Mouse (Mus musculus) cerebellum, postnatal 36 days (tissue): ENCODE results near the gene Oxsr1.
"Not testable (repeated sequence)": the region's sequence is repeated elsewhere in the genome, so short reads cannot be mapped to it uniquely, and the experiment has no call there.

Experiments used
- DNase-seq, 2 experiments: peaks; one replicate each; pipeline ENCODE4 v3.0.0; 2021 to 2022; ENCODE audit warnings: mixed read lengths in 2 of 2

Oxsr1 gene

DNA sequence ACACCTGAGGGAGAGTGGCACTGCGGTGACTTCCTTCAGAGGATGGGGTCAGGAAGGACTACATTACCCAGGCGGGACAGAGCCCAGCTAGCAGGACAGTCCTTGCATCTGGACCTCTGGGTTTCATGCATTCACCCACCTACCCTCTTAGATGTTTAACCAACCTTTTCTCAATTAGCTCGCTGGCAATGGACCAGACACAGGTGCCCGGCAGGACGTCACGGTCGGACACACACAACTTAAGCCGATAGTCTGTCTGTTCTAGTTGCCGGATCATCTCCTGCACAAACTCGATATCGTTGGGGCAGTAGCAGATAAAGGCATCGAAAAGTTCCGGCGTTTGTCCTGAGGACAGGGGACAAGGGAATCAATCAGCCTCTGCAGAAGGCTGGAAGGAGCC, 15.6 kb upstream of the Oxsr1 start:
- DNase-seq: no peak

DNA sequence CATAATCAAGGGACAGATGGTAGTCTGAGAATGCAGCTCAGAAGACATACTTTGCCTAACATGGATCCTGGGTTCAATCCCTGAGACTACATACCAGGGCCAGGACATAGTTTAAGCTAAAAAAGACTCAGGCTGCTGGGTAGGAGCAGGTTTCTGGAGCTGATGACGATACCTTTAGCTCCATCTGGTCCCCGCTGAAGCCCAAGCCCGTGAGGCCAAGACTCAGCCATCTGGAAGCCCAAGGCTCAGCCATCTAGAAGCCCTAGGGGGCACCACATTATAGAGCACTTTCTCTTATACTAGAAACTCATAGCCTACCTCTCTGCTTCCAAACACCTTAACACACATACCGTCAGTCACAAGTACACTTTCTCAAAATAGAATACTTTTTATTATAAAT, 13.3 kb upstream of the Oxsr1 start:
- DNase-seq: peak in 1 of 2 experiments; percentile 53

DNA sequence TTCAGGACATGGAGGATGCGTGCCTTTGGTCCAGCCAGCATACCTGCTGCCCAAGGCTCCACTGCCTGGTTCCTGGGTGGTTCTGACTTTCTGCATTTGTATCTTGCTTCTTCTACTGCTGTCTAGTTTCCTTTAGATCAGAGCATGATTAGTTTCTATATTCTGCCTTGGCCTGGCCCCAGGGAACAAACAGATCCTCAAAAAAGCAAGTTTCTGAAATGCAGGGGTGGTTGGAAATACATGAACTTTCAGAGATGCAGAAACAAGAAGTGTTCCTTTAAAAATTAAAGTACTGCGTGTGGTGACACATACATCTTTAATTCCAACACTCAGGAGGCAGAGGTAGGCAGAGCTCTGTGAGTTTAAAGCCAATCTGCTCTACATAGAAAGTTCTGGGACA, 12.6 kb upstream of the Oxsr1 start:
- no peak for DNase-seq

DNA sequence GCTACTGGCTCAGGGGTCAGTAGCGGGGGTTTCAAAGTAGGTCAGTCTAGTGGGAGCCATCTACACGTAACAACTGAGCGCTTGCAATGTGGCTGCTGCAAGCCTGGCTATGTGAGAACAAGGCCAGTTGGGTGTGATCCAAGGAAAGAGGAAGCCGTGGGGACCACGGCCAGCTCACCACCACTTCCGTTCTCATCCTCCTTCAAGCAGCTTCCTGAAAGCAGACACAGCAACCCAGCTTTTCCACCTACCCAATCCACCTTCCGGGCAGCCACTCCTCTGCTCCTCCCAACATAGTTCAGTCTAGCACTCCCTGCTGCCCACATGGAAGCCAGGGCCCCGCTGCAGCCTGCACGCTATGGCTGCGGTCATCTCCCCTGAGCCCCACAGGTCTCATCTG, 12.1 kb upstream of the Oxsr1 start:
- peak in 1 of 2 experiments; percentile 33 for DNase-seq

DNA sequence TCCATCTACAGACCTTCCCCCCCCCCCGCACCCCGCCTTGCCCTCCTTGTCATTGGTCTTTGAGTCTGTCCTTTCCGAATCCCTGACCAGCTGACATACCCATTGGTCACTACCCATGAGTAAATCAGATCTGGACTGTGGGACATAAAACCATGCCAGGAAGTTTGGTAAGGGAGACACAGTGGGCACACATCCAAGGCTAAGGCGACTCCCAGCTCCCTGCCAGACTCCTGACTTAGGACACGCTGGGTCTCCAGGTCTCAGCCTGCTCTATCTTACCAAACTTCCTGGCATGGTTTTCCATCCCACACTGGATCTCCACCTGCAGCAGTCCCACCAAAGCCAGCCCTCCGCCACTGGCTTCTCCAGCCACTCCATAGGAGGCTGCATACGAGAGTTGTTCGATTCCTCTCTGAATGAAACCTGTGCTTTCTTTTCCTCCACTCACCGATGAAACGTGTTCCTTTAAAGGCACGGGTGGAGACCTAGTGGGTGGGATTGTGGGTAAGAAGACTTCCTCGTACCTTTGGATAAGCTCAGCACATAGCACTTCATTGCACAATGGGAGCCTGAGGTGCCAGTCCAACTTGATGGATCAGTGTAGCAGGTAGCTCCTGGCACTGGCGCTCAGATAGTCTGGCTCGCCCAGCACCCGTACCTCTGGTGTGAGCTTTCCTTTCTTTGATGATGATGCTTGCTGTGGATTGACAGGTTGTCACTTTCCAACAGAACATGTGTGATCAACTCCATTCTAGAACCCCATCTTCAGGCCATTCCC, 8.1 kb upstream of the Oxsr1 start:
- DNase-seq: no peak

DNA sequence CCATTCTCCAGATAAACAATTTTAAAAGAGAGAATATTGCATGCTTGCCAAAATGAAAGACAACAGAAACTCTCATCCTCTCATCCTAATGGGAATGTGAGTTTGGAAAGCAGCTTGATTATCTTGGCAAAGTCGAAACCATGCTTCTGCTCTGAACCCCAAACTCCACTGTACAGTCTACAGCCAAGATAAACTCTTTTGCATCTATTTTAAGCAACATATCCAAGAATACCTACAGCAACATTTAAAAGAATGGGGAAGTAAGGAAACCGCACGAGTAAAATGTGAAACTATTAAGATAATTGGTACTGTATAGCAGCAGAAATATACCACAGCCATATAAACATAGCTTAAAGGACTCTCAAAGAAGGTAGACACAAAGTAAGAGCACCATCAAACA, 6.3 kb upstream of the Oxsr1 start:
- no peak for DNase-seq

DNA sequence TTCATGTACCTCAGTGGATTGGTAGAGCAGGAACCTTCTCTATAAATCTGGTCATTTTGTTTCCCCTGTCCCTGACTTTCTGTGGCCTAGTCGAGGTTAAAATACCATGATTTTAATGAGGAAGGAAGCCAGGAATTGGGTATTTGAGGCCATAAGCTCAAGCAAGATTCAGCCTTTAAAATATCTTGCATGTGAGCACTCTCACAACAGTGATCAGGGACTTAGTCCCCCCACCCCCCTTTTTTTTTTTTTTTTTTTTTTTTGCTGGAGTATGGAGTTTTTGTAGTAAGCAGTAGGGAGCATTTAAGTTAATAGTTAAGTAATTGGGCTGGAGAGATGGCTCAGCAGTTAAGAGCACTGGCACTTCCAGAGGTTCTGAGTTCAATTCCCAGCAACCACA, 1.9 kb upstream of the Oxsr1 start:
- DNase-seq: no peak

DNA sequence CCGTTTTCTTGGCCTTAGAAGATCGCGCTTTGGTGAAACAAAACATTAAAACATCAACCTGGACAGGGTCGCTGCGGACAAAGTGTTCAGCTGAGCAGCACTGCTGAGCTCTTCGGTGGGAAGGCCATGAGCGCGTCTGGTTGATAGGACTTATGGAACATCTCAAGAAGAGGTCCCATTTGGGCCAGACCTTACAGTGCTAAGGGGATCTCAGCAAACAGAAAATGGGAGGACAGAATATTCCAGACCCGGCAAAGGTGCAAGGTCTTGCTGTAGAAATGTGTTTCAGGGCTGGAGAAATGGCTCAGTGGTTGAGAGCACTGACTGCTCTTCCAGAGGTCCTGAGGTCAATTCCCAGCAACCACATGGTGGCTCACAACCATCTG, 1.0 kb upstream of the Oxsr1 start:
- DNase-seq: no peak

DNA sequence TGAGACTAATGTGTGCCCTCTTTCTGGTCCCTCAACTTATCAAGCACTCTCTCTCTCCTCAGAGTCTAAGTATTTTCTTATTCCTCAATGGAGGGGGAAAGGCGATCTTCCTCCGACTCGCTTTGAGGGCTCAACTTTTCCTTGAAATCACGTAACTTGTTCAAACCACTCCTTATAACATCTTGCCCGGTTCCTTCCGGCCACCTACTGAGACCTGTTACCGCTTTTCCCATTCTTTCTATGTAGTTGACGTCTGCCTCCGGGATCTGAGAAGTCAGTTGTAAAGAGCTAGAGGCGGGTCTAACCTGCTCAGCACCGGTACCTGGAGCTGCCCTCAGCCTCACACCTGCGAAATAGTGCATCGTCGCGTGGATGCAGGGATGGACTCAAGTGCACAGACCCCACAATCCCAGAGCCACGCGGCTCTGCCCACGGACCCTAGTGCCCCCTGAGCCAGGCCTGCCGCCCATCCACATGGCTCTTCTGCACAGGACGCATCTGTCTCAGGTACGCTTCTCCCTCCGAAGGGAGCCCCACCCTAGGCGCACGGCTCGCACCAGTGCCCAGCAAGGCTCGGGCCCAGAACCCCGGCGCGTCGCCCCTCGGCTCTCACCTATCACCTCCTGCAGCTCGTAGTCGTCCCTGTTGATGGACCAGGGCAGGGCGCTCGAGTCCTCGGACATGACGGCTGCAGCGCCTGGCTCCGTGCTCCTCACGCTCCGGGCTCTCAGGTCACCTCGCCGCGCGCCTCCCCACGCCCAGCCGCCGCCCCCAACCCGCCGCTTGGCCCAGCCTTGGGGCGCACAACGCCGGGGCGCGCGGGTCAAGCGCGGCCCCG, 616 bp downstream of the Oxsr1 start:
- DNase-seq: peak in 1 of 2 experiments; percentile 27

DNA sequence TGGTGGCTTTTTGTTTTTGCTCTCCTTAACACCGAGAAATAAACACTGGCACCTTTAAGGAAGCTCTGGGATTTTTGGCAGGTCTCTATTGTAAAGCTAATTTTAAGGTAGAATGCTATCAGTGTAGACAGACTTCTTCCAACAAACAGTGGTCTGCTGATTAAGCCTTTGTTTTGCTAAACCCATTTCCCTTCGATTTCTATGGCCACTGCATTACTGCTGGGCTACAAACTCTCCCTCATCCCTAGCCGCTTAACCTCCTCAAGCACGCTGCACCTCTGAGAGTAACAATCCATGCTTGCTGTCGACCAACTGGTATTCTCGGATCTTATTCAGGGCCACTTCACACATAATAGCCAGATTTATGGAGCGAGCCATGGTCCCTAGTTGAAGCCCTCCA, 1.3 kb downstream of the Oxsr1 start:
- no peak for DNase-seq

DNA sequence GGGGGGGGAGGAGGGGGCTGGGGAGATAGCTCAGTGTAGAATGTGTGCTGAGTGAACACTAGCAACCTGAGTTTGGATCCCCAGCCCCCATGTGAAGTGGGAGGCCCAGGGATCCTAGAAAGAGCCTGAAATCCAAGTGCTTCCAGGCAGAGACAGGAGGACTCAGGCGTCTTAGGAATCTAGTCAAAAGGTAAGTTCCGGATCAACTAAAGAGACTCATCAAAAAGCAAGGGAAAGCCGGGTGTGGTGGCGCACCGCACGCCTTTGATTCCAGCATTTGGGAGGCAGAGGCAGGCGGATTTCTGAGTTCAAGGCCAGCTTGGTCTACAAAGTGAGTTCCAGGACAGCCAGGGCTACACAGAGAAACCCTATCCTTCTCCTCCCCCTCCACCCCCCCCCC, 1.8 kb downstream of the Oxsr1 start:
- DNase-seq: no peak

DNA sequence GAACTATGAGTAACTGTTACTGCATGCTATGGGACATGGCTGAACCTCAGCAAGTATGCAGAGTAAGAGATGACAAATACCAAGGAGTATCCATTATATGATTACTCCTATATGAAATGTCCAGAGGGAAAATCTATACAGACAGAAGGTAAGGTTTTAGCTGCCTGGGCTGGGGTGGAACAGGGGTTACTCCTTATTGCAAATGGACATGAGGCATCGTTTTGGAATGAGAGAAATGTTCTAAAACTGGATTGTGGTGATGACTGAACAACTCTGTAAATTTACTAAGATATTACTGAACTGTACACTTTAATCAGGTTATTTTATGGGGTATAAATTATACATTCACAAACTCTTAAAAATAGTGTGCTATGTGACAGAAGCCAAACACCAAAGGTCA, 3.3 kb downstream of the Oxsr1 start:
- no peak for DNase-seq

DNA sequence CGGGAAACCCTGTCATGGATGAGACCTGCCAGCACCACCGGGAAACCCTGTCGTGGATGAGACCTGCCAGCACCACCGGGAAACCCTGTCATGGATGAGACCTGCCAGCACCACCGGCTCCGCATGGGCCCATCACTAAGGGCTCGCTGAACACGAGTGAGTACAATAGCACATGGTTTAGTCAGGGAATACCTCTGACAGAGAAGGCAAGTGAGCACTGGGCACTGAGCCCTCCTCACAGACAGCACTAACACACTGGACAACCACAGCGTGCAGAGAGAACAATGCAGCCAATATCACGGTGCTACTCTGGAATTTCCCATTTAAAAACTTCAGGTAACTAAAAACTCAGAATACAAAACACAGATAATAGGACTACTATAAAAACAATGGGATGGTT, 9.1 kb downstream of the Oxsr1 start:
- peak; percentile 28 to 29 for DNase-seq

DNA sequence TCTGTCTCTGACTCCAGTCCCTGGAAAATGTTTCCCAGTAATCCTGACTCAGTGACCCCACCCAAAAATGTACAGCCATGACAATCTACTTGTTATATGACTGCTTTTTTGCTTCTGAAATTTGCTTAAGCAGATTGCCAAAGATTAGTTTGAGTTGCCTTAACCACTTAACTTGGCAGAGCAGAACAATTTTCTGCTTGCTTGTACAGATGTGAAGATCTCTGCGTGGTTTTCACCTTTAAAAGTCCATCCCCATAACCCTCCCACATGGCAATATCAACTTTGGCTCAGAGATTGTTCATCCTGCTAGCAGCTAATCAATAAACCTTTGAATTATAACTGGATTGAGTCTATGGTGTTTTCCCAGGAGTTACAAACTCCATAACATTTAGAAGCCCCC, 13.2 kb downstream of the Oxsr1 start:
- no peak for DNase-seq

DNA sequence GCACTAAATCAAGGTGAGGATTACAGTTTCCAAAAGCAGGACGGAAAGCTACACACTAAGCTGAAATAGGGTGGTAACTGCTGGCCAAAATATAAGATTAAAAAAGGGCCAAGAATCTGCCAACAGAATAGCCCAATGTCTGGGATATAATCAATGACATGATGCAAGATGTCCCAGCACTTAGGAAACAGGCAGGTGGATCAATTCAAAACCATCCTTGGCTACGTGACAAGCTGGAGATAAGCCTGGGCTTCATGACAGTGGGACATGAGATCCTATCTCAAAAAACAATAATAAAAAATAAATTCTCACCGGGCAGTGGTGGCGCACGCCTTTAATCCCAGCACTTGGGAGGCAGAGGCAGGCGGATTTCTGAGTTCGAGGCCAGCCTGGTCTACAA, 16.4 kb downstream of the Oxsr1 start:
- no peak for DNase-seq

DNA sequence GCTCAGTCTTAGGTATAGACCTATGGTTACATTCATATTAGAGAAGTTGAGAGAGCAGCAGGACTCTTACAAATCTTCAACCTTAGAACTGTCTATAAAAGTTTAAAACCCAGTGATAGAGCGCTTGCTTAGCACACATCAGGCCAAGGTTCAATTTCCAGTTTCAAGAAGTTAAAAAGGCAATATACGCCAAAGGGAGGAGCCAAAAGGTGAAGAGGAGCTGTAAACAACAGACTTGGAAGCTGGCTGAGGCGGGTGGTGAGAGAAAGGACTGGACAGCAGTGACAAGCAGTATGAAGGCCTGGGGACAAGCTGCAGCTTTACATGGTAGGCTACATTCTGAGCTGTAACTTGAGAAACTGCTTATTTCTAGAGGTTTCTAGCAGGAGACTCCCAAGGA, 23.7 kb downstream of the Oxsr1 start:
- DNase-seq: no peak

DNA sequence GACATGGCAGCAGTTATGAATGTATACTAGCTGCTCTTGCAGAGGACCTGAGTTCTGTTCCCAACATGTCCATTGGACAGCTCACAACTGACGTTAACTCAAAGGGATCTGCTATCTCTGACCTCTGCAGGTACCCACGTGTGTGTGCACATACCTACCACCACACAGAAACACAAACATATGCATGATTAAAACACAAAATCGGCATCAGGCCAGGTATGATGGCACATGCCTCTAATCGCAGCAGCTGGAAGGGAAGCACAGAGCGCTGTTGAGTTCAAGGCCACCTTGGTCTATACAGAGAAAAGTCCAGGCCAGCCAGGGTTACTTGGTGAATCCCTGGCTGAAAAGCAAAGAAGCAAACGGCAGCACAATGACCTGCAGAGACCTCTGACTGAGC, 24.5 kb downstream of the Oxsr1 start:
- no peak for DNase-seq

DNA sequence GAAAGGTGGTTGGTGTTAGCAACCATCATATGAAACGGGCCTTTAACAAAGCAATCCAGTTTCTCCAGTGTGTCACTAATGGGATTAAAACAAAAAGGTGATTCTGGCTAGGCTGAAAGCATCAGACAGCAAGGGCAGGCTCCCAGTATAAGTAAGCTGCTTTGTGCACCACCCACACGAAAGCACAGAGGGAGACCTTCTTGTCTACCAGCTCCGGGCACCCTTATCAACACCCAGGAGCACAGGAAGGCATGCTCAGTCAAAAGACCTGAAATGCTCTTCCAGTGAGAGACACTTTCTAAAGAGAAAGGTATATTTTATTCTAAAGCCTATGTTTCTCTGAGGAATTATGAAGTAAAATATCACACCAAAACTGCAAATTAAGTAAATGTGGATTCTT, 31.4 kb downstream of the Oxsr1 start:
- DNase-seq: no peak

DNA sequence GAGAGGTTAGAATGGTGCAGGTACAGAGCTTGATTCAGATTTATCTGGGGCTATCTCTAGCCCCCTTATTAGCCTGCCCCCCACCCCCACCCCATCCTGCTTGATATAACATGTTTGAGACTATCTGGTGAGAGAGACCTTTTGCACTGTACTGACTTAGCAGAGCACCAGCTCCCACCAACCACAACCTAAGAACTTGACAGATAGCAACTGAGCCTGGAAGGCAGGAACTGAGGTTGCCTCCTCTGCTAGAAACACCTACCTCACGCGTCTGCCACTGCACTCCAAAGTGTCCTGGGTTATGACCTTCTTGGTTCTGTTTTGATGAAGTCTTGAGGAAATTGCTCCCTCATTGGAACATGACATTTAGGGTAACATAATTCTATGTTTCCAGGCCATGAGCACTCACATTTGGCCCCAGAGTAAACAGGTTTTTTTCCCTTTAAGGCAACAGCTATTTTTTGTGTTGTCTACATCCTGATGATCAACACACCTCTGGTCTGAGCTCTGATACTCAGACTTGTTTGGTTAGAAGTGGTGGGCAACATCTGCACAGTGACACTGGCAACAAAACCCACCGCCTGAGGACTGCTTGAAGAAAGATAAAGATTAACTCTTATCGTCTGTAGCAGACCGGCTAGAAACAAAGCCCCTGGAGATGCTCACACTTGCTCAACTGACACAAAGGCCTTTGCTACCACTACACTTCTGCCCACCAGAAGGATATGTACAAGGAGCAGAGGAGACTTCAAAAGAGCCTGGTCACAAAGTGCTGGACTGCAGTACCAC, 41.1 kb downstream of the Oxsr1 start:
- no peak for DNase-seq

DNA sequence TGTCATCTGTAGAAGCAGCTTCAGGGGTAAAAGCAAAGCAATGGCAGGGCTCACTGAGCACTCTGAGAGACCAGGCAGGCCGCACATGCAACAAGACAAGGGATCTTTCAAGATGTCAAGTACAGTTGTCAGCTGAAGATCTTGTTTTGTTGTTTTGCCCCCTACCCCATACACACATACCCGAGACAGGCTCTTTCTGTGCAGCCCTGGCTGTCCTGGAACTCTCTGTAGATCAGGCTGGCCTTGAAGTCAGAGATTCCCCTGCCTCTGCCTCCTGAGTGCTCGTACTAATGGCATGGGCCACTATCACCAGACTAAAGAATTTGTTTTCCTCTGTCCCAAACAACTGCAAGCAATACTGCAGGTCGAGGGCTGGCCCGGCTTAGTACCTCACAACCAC, 44.2 kb downstream of the Oxsr1 start:
- DNase-seq: no peak

DNA sequence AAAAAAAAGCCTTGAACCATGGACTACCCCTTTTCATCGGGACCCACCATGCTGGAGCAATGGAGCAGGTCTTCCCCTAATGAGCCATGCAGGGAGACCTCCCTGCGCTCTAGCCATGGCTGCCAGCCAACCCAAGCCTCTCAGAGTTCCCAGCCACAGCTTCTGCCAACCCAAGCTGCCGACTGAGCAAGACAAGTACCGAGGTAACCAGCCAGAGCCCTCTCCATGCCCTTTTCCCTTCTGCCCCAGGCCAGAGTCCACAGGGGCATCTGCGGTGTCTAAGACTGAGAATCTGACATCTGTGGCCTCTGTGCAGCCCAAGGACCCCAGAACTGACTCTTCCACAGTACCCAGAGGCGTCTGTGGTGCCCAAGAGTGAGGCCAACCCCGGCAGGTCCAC, 45.9 kb downstream of the Oxsr1 start:
- DNase-seq: peak; percentile 45 to 61

DNA sequence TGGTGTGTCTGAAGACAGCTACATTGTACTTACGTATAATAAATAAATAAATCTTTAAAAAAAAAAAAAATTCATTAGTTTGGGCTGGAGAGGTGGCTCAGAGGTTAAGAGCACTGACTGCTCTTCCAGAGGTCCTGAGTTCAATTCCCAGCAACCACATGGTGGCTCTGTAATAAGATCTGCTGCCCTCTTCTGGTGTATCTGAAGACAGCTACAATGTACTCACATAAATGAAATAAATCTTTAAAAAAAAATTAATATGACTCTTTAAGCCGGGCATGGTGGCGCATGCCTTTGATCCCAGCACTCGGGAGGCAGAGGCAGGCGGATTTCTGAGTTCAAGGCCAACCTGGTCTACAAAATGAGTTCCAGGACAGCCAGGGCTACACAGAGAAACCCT, 47.4 kb downstream of the Oxsr1 start:
- not testable (repeated sequence) for DNase-seq

DNA sequence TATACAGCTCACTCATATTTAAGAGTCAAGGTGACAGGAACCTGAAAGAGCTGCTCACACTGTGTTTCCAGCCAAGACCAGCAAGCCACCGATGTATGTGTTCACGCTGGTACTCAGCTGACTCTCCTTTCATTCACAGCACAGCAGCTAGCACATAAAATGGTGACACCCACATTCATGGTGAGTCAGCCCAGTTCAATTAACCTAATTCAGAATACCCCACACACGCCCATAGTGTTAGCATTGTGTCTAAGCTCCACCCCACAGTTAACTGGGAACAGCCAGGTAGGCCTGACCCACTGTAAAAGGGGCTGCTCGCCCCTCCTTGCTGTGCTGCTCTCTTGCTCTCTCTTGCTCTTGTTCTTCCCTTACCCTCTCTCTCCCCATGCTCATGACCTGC, 50.7 kb downstream of the Oxsr1 start:
- no peak for DNase-seq
